Mouse (Mus musculus): ENCODE results near the gene Fxyd5. TPM values are rescaled to one million over a fixed set of nuclear protein-coding genes. Genes with fewer than 3 reads are reported as not detected.

Fxyd5 gene
- polyA plus RNA-seq, 1 experiment from 2014 or later, result 11.0 TPM

GRCm38 (mm10) chr7:31059919-31060620 lies 17.8 kb upstream of the Fxyd5 start:
- H3K4me1 ChIP-seq, result peaks cover 8% of the 10 kb centered on the region
- peak overlapping the region; percentile 67 for H3K27ac ChIP-seq
- H3K36me3 ChIP-seq, result no peaks in the 10 kb centered on the region
- H3K9me3 ChIP-seq, result no peaks in the 10 kb centered on the region
- no peak for ATAC-seq (ENCODE audit: insufficient number of reproducible peaks, insufficient read depth, low FRiP score, low TSS enrichment)
- H3K4me2 ChIP-seq (replicated peaks), result no peak overlapping the region
- no peak overlapping the region for H3K4me3 ChIP-seq
- 59% methylated on average over 11 of the region's 11 CpGs for WGBS
- no peak overlapping the region for H3K9ac ChIP-seq
- H3K27me3 ChIP-seq, result no peaks in the 10 kb centered on the region

DNA sequence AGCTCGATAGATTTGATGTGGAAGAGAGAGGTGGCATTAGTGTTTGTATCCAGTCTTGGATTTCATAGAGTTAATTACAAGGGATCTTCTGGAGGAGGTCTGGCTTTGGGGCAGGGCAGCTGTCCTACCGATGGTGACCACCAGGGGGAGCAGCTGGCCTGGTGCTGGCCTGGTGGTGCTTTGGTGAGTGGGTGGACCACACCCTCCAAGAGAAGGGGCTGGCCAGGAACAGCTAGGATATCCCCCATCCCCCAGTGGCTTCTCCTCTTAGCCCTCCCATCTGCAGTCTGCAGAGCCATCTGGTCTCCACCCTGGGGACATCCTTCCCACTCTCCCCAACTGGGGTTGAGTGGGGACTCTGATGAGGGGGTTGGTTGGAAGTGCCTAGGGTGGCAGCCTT lies 16.8 kb upstream of the Fxyd5 start, which contains the start of gene Lgi4:
Gene Lgi4, plus strand, starts transcription at position 235 of the 400 bp plus-strand sequence.
- Histone ChIP-seq H3K4me3 (no peak within 1 kb of the TSS), H3K9ac (no peak within 1 kb of the TSS), H3K27me3 (peaks cover 9% of the 10 kb centered on the region; the same call in 1 of the 2 replicates), H3K27ac (peak within 1 kb of the TSS; percentile 67), H3K9me3 (no peaks in the 10 kb centered on the region), H3K4me2 (replicated peaks) (no peak within 1 kb of the TSS), H3K4me1 (peaks cover 17% of the 10 kb centered on the region), H3K36me3 (no peaks in the 10 kb centered on the region)
- WGBS, result 4% methylated on average over 2 of the region's 2 CpGs
- peak; percentile 31; the same call in 1 of the 2 replicates for ATAC-seq (ENCODE audit: insufficient number of reproducible peaks, insufficient read depth, low FRiP score, low TSS enrichment)

- H3K27ac ChIP-seq, result no peak overlapping the region
- H3K4me3 ChIP-seq, result no peak overlapping the region
- H3K4me2 ChIP-seq (replicated peaks), result no peak overlapping the region
- no peak for ATAC-seq (ENCODE audit: insufficient number of reproducible peaks, insufficient read depth, low FRiP score, low TSS enrichment)
- H3K4me1 ChIP-seq, result peaks cover 25% of the 10 kb centered on the region
- H3K36me3 ChIP-seq, result no peaks in the 10 kb centered on the region
- H3K9ac ChIP-seq, result no peak overlapping the region
- 86% methylated on average over 6 of the region's 6 CpGs for WGBS
- peaks cover 18% of the 10 kb centered on the region for H3K27me3 ChIP-seq
- no peaks in the 10 kb centered on the region for H3K9me3 ChIP-seq
Observed at GRCm38 (mm10) chr7:31058211-31058610, 15.9 kb upstream of the Fxyd5 start.

- H3K9ac ChIP-seq, result no peak overlapping the region
- peaks cover 29% of the 10 kb centered on the region for H3K4me1 ChIP-seq
- WGBS, result 63% methylated on average over 5 of the region's 5 CpGs
- no peak for ATAC-seq (ENCODE audit: insufficient number of reproducible peaks, insufficient read depth, low FRiP score, low TSS enrichment)
- H3K4me2 ChIP-seq (replicated peaks), result no peak overlapping the region
- H3K9me3 ChIP-seq, result no peaks in the 10 kb centered on the region
- no peak overlapping the region for H3K27ac ChIP-seq
- peaks cover 23% of the 10 kb centered on the region for H3K27me3 ChIP-seq
- H3K36me3 ChIP-seq, result no peaks in the 10 kb centered on the region
- H3K4me3 ChIP-seq, result no peak overlapping the region
Observed at GRCm38 (mm10) chr7:31057730-31058129, 15.4 kb upstream of the Fxyd5 start.

- Histone ChIP-seq H3K27ac (no peak within 1 kb of the TSS), H3K4me2 (replicated peaks) (no peak within 1 kb of the TSS), H3K9ac (no peak within 1 kb of the TSS), H3K36me3 (no peaks in the 10 kb centered on the region), H3K9me3 (no peaks in the 10 kb centered on the region), H3K4me3 (no peak within 1 kb of the TSS), H3K4me1 (peaks cover 36% of the 10 kb centered on the region), H3K27me3 (peaks cover 30% of the 10 kb centered on the region)
- ATAC-seq (ENCODE audit: insufficient number of reproducible peaks, insufficient read depth, low FRiP score, low TSS enrichment), result no peak
- 70% methylated on average over 2 of the region's 2 CpGs for WGBS
Observed at GRCm38 (mm10) chr7:31057071-31057470, 14.8 kb upstream of the Fxyd5 start, which contains the start of gene Fxyd1. TSS of gene Fxyd1 (minus strand) at chr7:31057199.

DNA sequence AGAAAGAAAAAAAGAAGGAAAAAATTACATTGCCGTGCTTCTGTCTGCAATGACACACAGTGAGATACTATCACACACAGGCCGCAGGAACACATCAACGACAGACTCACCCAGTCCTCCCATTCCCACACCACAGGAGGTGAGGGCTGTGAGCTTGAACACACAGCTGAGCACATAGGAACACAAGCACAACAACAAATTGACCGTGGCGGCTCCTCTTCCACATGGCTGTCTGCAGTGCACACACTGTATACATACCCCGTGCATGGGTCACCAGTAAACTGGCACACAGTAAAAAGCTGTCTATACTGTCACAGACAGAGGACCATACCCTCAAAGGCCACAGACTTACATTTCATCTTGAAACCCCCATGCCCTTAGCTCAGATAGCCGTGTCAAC lies 14.2 kb upstream of the Fxyd5 start:
- ATAC-seq (ENCODE audit: insufficient number of reproducible peaks, insufficient read depth, low FRiP score, low TSS enrichment), result no peak
- no peak overlapping the region for H3K4me3 ChIP-seq
- H3K36me3 ChIP-seq, result no peaks in the 10 kb centered on the region
- no peaks in the 10 kb centered on the region for H3K9me3 ChIP-seq
- H3K27ac ChIP-seq, result no peak overlapping the region
- 67% methylated on average over 7 of the region's 7 CpGs for WGBS
- H3K9ac ChIP-seq, result no peak overlapping the region
- peaks cover 42% of the 10 kb centered on the region for H3K4me1 ChIP-seq
- H3K27me3 ChIP-seq, result peaks cover 36% of the 10 kb centered on the region
- H3K4me2 ChIP-seq (replicated peaks), result no peak overlapping the region

DNA sequence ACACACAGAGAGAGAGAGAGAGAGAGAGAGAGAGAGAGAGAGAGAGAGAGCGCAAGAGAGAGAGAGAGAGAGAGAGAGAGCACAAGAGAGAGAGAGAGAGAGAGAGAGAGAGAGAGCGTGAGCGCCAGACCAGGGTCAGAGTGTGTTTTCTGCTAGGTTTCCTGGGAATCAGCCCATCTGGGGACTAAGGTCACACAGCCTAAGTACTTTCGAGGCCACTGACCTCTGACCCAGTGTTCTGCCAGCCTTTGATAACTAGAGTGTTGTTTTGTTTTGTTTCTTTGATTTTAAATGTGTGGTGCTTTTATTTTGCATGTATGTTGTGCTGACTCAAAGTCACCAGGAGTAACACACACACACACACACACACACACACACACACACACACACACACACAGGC lies 13.6 kb upstream of the Fxyd5 start:
- ATAC-seq (ENCODE audit: insufficient number of reproducible peaks, insufficient read depth, low FRiP score, low TSS enrichment), result no peak
- Histone ChIP-seq H3K4me1 (peaks cover 48% of the 10 kb centered on the region), H3K27ac (no peak overlapping the region), H3K9me3 (no peaks in the 10 kb centered on the region), H3K27me3 (peaks cover 42% of the 10 kb centered on the region), H3K4me3 (no peak overlapping the region), H3K36me3 (no peaks in the 10 kb centered on the region), H3K9ac (no peak overlapping the region), H3K4me2 (replicated peaks) (peak overlapping the region; percentile 38)
- WGBS, result 0% methylated on average over 1 of the region's 4 CpGs

- Histone ChIP-seq H3K9me3 (no peaks in the 10 kb centered on the region), H3K4me2 (replicated peaks) (peak overlapping the region; percentile 38), H3K36me3 (no peaks in the 10 kb centered on the region), H3K9ac (no peak overlapping the region), H3K4me1 (peaks cover 53% of the 10 kb centered on the region), H3K4me3 (peak overlapping the region; percentile 11), H3K27ac (peak overlapping the region; percentile 25), H3K27me3 (peaks cover 47% of the 10 kb centered on the region)
- peak; percentile 59 for ATAC-seq (ENCODE audit: insufficient number of reproducible peaks, insufficient read depth, low FRiP score, low TSS enrichment)
- WGBS, result 3% methylated on average over 10 of the region's 10 CpGs
Observed at GRCm38 (mm10) chr7:31055354-31055824, 13.1 kb upstream of the Fxyd5 start.

GRCm38 (mm10) chr7:31054661-31055320 lies 12.5 kb upstream of the Fxyd5 start:
- Histone ChIP-seq H3K27me3 (peaks cover 53% of the 10 kb centered on the region), H3K4me1 (peaks cover 59% of the 10 kb centered on the region), H3K4me2 (replicated peaks) (peak overlapping the region; percentile 38), H3K9me3 (no peaks in the 10 kb centered on the region), H3K9ac (no peak overlapping the region; the same call in 1 of the 2 replicates), H3K36me3 (no peaks in the 10 kb centered on the region), H3K27ac (peak overlapping the region; percentile 25; the same call in 1 of the 2 replicates), H3K4me3 (peak overlapping the region; percentile 11)
- 0 out of 2 replicates have a peak, but pooled peaks have one; percentile 1 for ATAC-seq (ENCODE audit: insufficient number of reproducible peaks, insufficient read depth, low FRiP score, low TSS enrichment)
- WGBS, result 39% methylated on average over 11 of the region's 11 CpGs

DNA sequence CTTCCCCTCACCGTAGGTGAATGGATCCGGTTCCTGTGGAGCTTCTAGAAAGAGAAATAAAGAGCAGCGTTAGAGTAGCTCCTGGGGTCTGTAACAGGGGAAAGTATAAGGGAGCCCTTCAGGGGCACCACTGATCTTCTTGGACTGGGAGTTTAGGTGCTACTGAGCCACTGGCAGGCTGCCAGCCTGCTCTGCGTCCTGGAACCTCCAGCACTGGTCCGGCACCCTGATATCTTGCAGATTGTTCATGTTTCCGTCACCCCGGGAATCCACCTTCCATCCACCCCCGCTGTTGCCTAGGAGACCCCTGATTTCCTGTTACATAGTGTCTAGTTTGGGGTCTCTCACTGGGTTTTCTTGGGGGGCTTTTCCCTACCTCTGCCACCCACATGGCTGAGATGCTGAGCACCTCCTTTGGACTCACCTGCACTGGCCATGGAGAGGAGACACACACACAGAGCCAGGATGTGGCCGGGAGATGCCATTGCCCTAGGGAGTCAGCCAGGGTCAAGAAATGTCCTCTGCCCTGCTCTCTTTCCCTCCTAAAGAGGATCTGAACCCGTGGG lies 11.7 kb upstream of the Fxyd5 start:
- H3K4me3 ChIP-seq, result no peak overlapping the region
- no peak overlapping the region for H3K27ac ChIP-seq
- peaks cover 60% of the 10 kb centered on the region for H3K27me3 ChIP-seq
- H3K36me3 ChIP-seq, result no peaks in the 10 kb centered on the region
- WGBS, result 28% methylated on average over 10 of the region's 10 CpGs
- H3K4me2 ChIP-seq (replicated peaks), result no peak overlapping the region
- no peak overlapping the region for H3K9ac ChIP-seq
- peaks cover 66% of the 10 kb centered on the region for H3K4me1 ChIP-seq
- no peaks in the 10 kb centered on the region for H3K9me3 ChIP-seq
- no peak for ATAC-seq (ENCODE audit: insufficient number of reproducible peaks, insufficient read depth, low FRiP score, low TSS enrichment)

DNA sequence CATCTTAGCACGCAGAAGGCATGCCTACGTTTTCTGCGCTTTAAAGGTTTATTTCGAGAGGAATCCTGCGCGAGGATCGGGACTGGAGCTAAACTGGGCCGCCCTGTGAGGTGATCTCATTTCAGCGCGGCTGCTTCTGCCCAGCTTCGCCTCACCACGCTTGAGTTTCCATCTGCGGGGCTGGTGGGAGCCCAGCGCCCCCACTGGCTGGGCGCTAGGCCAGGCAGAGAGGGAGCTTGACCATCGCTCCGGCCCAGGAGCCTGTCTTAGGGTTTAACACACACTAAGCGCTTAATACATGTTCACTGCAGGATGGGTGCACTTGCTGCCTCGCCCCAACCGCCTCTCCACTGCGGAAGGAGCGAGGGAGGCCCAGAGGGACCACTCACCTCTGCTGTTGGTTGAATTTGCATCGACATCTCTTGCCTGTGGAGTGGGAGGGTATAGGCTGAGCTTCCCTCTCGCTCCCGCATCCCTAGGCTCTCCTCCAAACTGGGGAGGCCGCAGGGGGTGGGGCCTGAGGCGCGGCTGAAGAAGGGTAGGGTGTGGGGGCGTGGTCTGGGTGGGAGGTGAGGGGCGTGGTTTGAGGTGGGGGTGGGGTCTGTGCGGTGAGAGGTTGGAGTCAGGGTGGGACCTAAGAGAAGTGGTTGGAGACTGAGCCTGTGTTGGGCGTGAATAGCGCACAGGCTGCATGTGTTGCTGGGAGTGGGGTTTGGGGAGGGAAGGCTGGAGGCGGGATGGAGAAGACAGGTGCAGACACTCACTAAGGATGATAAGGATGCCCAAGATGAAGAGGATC lies 10.6 kb upstream of the Fxyd5 start:
- no peaks in the 10 kb centered on the region for H3K9me3 ChIP-seq
- ATAC-seq (ENCODE audit: insufficient number of reproducible peaks, insufficient read depth, low FRiP score, low TSS enrichment), result no peak; the same call in 1 of the 2 replicates
- H3K4me3 ChIP-seq, result peak overlapping the region; percentile 24
- peak overlapping the region; percentile 56 for H3K4me2 ChIP-seq (replicated peaks)
- no peaks in the 10 kb centered on the region for H3K36me3 ChIP-seq
- H3K27me3 ChIP-seq, result peaks cover 60% of the 10 kb centered on the region
- WGBS, result 1% methylated on average over 33 of the region's 34 CpGs
- no peak overlapping the region for H3K9ac ChIP-seq
- H3K4me1 ChIP-seq, result peaks cover 66% of the 10 kb centered on the region
- H3K27ac ChIP-seq, result no peak overlapping the region

Data from embryonic facial prominence, embryonic 12.5 days (tissue).